Mouse (Mus musculus): ENCODE results near the gene Sdhaf3.
A peak's percentile ranks its signal among the peaks of the same experiment; 100 is the strongest.
"Not testable (repeated sequence)": the region's sequence is repeated elsewhere in the genome, so short reads cannot be mapped to it uniquely, and the experiment has no call there.

Gene Sdhaf3

DNA sequence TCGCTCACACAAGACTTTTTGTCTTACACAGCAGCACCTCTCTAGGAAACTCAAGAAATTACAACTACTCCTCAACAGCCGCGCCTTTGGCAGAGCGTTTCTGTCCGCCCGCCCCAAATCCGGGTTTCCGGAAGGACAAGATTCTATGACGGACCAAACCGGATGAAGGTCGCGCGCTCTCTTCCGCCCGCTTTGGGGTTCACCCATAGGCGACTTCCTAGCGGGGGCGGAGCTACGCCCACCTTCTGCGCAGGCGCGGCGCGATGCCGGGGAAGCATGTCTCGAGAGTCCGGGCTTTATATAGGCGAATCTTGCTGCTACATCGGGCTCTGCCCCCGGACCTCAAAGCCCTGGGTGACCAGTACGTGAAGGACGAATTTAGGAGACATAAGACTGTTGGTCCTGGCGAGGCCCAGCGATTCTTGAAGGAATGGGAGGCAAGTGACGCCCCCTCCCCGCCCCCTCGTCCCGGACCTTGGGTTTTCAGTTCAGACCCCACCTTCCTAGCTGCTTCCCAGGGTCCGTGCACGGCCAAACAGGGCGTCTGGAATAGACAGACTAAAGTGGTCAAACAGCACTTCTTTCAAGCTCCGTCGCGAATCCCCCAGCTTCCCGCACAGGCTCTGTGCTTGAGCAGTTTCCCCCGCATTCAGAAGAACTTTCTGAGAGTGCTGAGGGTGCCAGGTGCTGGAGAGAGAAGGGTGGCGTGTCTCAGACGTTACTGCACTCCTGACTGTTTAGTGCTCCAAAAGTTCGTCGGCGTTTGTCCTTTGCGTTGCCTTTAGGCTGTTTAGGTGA lies at the start of gene Sdhaf3:
Sdhaf3 (plus strand) TSS at position 241 of the 798 bp plus-strand sequence.
- peak; percentile 88 for DNase-seq (ENCODE audit: low read depth)

DNA sequence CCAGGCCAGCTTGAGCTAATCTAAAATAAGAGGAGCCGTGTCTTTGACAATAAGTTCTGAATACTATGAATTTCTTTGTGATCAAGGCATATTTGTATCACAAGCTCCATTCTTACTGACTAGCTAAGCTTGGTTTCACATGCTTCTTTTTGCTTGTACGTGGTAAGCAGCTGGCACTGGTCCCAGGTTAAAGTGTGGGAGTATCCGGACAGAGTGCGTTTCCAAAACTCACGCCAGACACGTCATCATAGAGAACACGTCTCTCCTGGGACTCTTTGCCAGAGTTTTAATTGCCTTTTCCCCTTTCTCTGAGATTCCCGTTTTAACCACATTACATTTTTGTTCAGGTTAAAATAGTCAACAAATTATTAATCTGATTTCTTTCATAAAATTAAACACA lies 46.2 kb upstream of the Sdhaf3 start:
- DNase-seq (ENCODE audit: low read depth): no peak

DNA sequence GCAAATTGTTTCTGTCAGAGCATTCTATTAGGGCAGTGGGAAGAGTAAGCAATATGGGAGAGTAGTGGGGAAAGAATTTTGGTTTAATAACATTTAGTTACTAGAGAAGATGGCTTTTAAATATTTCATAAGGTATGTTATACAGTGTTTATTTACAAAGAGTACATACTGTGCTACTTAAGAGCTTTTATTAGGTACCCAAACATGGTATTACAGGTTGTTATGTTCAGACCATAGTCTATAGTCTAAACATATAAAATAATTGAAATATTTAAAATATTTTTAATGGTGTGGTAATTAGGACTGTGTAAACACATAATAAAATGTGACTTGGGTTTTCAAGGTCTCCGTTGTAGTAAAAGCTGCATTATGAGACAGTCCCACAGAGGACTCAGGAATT lies 41.5 kb upstream of the Sdhaf3 start:
- no peak for DNase-seq (ENCODE audit: low read depth)

DNA sequence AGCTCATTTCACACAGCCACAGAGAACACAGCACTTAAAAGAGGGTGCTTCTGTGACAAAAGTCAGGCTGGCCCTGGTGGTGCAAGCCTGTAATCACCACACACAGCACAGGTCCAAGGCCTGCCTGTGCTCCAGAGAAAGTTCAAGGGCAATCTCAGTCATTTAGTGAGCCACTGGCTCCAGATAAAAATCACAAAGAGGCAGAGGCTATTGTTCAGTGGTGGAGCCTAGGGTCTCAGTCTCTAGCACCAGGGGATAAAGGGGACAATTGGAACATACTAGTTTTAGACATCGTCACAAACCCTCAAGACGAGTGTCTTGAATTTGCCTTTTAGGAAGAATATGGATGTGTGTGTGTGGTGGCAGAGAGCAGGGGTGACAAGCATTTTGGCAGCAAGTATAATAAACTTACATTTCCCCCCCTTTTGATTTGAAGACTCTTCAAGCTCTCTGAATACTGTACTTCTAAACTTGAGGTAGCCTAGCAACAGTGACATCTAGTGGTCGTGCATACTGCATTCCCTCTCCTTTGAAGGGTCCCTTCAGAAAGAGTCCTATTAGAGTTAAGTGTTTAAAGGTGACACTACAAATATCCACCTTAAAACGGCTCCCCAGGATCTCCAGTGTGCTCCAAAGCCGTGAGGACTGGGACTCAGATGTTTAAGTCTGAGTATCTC lies 40.8 kb upstream of the Sdhaf3 start:
- peak; percentile 5 for DNase-seq (ENCODE audit: low read depth)

DNA sequence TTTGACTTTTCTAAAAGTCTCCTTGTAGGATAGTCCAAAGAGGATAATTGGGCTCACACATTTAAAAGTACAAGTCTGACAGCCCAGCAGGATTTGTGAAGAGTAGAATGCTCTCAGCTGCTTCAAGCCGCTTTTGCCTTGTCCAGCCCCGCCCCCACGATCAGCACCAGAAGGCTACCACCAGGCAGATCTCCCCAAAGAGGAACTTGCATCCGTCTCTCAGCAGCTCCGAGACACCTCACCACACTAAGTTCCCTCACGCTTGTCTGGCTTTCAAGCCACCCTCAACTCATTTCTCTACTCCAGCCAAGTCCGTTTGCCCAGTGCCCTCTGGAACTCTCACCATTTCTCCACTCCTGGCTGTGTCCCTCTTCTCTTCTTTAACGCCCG lies 40.3 kb upstream of the Sdhaf3 start:
- DNase-seq (ENCODE audit: low read depth): no peak

DNA sequence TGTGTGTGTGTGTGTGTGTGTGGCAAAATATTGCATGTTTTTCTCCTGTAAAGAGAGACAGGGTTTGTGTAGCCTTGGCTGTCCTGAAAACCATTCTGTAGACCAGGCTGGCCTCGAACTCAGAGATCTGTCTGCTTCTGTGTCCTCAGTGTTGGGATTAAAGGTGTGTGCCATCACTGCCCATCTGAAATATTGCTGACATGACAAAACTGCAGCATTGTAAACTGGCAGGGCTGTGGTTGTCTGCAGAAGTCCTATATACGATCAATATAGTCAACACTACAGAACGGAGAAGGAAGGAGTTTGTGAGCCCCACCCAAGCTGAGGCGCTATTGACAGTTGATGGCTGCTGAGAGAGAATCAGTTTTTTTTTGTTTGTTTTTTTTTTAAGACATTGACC lies 38.5 kb upstream of the Sdhaf3 start:
- DNase-seq (ENCODE audit: low read depth): no peak

DNA sequence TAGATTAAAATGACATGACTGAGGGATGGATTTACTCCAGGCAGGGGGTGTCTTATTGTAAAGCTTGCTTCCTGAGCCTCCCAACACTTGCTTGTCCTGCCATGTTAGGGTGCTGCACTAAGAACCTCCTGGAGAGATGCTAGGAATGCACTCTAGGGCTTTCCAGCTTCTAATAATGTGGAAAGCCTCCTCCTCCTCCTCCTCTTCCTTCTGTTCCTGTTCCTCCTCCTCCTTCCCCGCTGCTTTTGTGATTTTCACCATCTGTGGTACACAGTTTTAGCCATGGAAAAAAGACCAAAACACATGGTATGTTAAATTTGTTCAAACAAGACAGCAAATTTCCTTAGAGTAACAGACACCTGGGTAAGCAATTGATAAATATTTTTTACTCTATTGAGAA lies 30.5 kb upstream of the Sdhaf3 start:
- no peak for DNase-seq (ENCODE audit: low read depth)

DNA sequence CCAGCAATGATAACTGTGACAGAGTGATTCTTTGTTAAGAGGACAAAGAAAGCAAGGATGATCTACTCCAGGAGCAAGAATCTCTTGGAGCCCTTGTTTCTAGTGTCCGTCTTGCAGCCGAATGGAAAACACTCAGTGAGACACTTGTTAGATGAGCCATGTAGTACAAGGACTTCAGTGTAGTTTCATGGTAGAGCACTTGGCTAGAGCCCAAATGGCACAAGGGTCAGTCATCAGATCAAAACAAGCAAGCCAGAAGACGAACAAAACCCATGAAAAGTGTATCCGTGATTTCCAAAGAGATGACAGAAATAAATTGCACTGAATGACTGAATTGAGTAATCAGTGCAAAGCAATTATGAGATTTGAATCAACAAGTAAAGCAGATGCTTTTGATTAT lies 25.0 kb upstream of the Sdhaf3 start:
- no peak for DNase-seq (ENCODE audit: low read depth)

DNA sequence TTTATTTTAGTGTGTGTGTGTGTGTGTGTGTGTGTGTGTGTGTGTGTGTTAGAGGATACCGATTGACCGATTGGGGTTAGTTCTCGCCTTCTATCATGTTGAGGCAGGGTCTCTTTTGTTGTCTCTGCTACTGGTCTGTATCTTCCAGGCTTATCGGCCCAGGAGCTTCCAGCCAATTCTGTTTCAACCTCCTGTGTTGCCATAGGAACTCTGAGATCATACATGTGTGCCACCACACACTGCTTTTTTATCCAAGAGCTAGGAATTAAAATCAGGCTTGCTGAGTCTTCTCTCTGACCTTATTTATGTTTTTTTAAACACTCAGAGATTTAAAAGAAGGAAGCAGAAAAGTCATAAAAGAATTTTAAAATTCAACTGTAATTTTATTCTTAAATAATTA lies 24.3 kb upstream of the Sdhaf3 start:
- no peak for DNase-seq (ENCODE audit: low read depth)

DNA sequence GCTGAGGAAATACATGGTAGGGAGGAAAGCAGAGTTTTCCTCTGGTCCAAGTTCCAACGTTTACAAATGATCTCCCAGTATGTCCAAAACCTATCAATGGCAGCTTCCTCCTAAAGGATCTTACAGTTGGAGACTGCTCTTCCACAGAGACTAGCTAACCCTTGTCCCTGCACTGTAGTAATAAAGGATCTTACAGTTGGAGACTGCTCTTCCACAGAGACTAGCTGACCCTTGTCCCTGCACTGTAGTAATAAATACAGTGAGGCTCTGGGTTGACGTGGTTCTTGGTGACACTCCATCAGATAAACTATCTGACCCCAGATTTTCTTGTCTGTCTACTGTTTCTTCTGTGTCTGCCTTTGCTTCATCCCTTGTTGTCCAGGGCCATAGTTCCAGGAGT lies 15.0 kb upstream of the Sdhaf3 start:
- DNase-seq (ENCODE audit: low read depth): no peak

DNA sequence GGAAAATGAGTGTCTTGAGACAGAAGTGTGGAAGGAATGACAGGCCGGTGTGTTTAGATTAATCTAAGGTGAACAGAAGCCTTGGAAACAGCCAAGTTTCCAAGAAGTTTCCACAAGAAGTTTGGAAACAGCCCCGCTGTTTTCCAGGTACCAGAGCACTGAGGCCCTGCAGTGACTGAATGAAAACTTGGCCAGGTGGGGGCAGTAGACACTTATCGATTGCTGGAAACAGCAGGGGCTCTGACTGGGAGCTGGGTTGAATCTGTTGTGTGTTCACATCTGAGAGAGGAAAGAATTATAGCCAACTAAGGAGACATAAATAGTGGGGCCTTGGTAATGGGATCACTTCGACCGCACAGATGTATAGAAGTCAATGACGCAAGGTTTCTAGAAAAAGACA lies 13.0 kb upstream of the Sdhaf3 start:
- no peak for DNase-seq (ENCODE audit: low read depth)

DNA sequence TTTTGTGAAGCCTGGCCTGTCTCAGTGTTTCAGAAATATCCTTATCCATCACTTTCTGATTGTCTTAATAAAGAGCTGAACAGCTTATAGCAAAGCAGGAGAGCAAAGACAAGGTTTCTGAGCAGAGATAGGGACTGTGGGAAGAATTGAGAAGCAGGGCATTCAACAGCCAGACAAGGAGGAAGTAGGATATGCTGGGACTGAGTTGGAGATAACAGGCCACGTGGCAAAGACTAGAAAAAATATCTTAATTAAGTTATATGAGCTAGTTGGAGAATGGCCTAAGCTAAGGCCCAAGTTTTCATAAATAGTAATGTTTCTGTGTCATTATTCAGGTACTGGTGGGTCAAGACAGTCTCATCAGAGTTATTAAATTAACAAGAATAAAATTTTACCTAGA lies 8.2 kb upstream of the Sdhaf3 start:
- DNase-seq (ENCODE audit: low read depth): no peak

DNA sequence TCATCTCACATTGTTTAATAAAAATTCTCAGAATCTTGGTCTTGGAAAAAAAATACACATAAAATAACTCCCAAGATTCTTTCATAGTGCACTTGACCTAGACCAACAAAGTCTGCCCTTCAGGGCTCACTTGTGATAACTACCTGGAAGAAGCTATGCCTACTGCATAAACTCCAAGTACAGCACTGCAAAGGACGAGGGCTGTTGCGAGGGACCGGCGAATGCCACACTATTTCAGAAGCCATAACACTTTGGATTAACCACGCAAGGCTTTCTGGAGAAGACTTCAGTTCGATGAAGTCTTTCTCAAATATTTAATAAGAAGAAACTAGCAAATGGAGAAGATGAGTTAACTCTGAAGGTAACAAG lies 425 bp upstream of the Sdhaf3 start:
- no peak for DNase-seq (ENCODE audit: low read depth)

DNA sequence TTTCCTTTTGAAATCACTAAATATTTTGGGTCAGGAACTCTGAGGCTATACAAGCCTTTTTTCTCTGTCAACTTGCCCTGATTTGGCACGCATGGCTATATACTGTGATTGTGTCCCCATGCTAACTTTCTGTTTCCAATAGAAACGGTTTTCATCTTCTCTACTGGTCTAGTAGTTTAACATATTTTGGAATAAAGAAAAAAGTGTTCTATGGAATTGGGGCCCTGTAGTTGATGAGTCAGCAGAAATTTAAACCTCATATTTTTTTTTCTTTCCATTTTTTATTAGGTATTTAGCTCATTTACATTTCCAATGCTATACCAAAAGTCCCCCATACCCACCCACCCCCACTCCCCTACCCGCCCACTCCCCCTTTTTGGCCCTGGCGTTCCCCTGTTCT lies 3.4 kb downstream of the Sdhaf3 start:
- not testable (repeated sequence) for DNase-seq (ENCODE audit: low read depth)

DNA sequence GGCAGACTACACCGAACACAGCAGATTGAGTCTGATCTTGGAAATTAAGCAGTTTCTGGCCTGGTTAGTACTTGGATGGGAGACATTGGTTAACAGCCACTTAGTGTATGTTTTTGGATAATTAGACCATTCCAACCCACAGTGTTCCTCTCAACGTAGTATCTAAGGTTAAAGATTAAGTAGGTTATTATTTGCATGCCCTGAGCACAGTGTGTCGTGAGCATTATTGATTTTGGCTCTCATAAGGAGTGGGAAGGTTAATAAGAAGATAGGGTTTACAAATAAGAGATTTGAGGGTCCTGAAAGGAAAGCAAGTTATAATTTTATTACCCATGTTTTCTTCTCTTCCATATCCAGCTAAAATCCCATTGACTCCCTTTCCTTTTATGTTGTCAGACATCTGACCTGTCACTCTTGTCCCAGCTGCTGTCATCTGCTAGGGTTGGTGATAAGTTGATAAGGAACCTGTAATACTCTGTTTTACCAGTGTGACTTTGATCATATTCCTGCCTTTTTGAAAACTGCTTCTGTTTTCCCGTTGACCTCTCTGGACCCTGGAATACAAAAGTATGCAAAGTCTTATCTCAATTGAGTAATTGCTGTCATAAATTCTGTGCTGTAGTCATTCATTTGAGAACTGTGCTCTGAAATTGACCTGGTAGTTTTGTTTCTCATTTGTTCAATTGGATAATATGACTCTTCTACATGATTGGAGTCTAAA lies 41.6 kb downstream of the Sdhaf3 start:
- no peak for DNase-seq (ENCODE audit: low read depth)

DNA sequence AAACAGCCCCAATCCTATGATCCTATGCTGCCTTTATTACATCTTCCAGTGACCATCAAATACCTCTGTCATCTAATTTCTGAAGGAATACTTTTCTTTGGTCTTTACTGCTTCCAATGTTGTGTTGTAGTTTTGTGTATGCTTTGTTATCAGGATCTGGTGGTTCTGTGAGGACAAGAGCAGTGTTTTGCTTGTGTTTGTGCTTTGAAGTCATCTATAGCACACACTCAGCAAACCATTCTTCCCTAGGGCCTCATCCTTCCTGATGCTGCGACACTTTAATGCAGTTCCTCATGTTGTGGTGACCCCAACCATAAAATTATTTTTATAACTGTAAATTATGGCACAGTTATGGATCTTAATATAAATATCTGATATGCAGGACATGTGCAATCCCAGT lies 42.2 kb downstream of the Sdhaf3 start:
- no peak for DNase-seq (ENCODE audit: low read depth)

DNA sequence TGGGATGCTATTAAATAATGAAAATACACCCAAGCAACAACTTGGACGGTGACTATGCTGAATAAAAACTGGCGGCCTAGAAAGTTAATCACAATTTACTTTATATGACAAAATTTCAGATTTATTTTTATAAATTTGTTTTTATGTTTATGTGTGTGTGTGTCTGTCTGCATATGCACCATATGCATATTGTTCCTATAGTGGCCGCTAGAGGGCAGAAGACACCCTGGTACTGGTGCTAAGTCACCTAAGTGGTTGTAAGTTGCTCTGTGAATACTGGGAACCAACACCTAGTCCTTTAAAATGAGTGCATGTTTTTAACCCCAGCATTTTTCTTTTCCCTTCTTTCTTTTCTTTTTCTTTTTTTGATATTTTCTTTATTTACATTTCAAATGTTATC lies 43.2 kb downstream of the Sdhaf3 start:
- DNase-seq (ENCODE audit: low read depth): no peak

DNA sequence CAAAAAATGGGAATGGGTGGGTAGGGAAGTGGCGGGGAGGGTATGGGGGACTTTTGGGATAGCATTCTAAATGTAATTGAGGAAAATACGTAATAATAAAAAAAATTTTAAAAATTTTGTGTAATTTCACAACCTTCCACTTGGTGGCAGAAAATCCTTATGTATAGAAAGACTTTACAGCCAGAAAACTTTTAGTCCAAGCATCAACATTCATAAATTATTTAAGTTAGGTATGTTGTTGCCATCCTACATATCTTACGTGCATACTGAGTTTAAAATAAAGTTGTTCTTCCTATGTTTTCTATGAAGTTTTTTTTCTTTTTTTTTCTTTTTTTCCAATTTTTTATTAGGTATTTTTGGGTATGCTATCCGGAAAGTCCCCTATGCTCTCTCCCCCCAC lies 47.3 kb downstream of the Sdhaf3 start:
- peak; percentile 1 for DNase-seq (ENCODE audit: low read depth)

DNA sequence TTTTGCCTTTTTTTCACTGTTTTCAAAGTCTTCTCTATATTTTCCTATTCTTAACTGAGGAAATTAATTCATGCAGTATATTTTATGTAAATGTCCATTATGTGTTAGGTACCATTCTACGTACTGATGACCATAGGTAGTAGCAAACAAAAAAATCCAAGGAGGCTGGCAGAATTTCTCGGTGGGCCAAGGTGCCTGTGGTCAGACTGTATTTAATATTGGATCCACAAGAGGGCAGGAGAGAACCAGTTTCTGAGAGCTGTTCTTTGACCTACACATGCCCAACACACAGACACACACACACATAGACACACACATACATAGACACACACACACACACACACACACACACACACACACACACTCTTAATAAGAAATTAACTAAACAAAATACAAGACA lies 48.2 kb downstream of the Sdhaf3 start:
- DNase-seq (ENCODE audit: low read depth): no peak

DNA sequence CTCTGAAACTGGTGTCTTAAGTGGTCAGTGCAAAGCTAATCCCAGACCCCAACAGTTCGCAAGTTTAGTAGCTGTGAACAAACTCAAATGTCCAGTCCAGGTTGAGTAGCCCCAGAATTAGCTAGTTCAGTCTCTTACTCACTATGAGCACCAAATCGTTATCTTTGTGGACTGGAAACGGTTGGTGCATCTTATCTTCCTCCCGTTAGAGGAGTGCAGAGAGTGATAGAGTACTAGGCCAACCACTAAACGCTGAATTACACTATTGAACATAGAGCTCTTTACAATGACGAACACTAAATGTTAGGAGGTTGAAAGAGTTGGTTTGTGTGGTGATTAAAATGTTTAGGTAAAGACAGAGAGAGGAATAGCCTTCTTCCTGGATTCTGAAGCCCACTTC lies 82.3 kb downstream of the Sdhaf3 start:
- DNase-seq (ENCODE audit: low read depth): no peak

DNA sequence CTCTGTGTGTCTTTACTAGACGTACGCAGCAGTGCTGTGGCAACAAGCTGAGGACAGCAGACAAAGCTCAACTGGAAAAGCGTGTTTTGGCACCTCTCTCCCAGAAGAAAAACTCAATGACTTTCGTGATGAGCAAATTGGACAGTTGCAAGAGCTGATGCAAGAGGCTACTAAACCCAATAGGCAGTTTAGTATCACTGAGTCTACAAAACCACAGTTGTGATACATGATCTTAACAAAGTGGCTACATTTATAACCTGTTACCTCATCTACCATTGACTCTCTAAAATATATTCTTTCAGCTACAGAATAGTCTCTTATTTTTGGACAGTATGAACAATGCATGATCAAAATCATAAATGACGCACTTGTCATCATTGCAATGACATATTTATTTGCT lies 83.0 kb downstream of the Sdhaf3 start:
- no peak for DNase-seq (ENCODE audit: low read depth)

DNA sequence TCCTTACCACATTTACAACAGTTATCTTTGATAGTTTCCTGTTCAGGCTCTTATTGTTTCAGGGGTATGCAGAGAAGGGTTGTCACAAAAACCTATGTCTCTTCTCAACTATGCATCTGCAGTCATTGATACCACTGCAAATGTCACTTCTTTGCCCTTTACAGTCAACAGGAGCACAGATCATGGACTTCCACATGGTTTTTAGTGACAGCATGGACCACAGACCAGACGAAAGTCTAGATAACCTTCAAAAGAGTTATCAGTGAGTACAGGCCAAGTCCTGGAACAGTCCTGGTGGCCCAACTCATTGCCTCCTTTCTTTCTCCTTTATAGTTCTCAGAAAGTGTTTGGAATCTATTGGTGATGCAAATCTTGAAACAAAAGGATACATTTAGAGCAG lies 86.1 kb downstream of the Sdhaf3 start:
- DNase-seq (ENCODE audit: low read depth): no peak

DNA sequence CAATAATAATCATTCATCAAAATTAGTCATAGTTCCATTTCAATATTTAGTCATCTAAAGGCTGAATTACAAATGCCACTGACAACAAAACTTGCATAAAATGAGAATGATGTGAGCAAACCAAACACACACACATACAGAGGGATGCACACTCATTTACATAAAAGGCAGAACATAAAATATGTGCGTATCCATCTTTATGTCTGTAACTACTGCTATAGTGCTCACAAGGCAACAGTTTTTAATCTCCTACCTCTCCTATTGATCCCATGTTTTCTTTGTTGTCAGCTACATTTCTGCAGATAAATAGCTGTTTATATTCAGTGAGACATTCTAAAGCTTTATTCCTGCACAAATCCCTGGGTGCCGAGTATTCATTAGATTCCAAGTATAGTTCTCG lies 107.0 kb downstream of the Sdhaf3 start:
- no peak for DNase-seq (ENCODE audit: low read depth)

Measured in c-Kit-positive CD71-positive TER-119-negative erythroid progenitor cells, embryonic 14.5 days (primary cell).